Mouse (Mus musculus): ENCODE data around the gene Lmo3. TPM values are rescaled to one million over a fixed set of nuclear protein-coding genes. Genes with fewer than 3 reads are reported as not detected.

Gene Lmo3
- total and polyA plus RNA-seq, 3 experiments, result not detected

DNA sequence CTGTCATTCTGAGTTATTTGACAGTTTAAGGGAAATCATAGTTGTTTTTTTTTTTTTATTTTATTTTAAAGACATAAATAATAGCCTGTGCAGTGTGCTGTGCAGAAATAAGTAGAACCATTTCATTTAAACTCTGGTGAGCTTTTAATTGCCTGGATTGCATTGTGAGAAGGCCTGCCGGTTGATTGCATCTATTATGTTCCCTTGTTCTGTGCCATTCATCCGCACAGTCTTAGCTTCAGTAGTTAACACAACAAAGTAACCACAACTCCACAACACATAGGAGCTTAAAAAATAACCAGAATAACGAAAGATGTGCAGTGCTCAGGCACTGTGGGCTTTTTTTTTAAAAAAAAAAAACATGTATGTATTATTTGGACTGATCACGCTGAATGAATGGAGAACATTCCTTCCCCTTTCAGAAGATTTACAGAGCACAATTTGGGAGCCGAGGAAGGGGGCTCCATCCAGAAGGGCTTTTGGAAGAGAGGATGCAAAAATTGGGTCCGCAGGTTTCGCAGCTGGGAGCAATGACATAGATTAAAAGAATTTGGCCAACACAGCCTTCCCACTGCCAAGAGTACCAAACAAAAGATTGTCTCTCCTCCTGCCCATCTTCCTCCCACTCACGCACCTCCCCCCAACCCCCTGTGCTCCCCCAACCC, 161.8 kb downstream of the Lmo3 start:
- Histone ChIP-seq H3K27ac (ENCODE audit: insufficient read depth, low read depth) (no peak overlapping the region), H3K4me2 (ENCODE audit: insufficient read depth, low read depth, poor library complexity, severe bottlenecking) (no peak overlapping the region), H3K36me3 (replicated peaks in 1 of 2; ENCODE audit: control insufficient read depth in 1 of 2, insufficient read depth in 1 of 2, low read length in 1 of 2) (no peaks in the 10 kb centered on the region), H3K9me3 (replicated peaks; ENCODE audit: low read length) (peaks cover 64% of the 10 kb centered on the region), H3K4me1 (ENCODE audit: control insufficient read depth in 1 of 2, insufficient read depth in 2 of 2) (no peaks in the 10 kb centered on the region), H3K9ac (ENCODE audit: insufficient read depth, low read depth) (no peak overlapping the region), H3K79me2 (replicated peaks; ENCODE audit: control insufficient read depth, extremely low read depth, insufficient read depth, poor library complexity, severe bottlenecking) (no peaks in the 10 kb centered on the region), H3K4me3 (replicated peaks in 1 of 3; ENCODE audit: low read depth in 2 of 3, low read length in 2 of 3, poor library complexity in 1 of 3) (no peak overlapping the region), H3K27me3 (replicated peaks) (no peaks in the 10 kb centered on the region)
- in situ Hi-C loops (cut with MboI; ENCODE audit: low pct_ligation_motif_present, low pct_unique_long_range_greater_than_20kb, low sequenced_read_pairs), result no loop called here
- TF ChIP-seq MEF2A (IDR thresholded peaks at IDR 0.05; ENCODE audit: borderline replicate concordance, low read depth, low read length) (no peak), USF2 (conservative IDR thresholded peaks at IDR 0.05; ENCODE audit: low read depth, low read length) (no peak), GABPA (IDR thresholded peaks at IDR 0.05; ENCODE audit: insufficient replicate concordance, low read depth, low read length) (no peak), TCF12 (IDR thresholded peaks at IDR 0.05; ENCODE audit: low read depth, low read length) (no peak), JUN (IDR thresholded peaks at IDR 0.05; ENCODE audit: insufficient read depth, low read depth, low read length) (no peak), ETS1 (conservative IDR thresholded peaks at IDR 0.05; ENCODE audit: low read depth, low read length) (no peak), PAX5 (IDR thresholded peaks at IDR 0.05; ENCODE audit: low read length) (no peak), RCOR1 (conservative IDR thresholded peaks at IDR 0.05; ENCODE audit: low read depth, low read length) (no peak), NELFE (IDR thresholded peaks at IDR 0.05; ENCODE audit: low read depth, low read length) (no peak), POLR2AphosphoS2 (IDR thresholded peaks at IDR 0.05; ENCODE audit: low read depth, low read length) (no peak), KAT2A (IDR thresholded peaks at IDR 0.05; ENCODE audit: insufficient replicate concordance, low read length) (no peak), ZMIZ1 (IDR thresholded peaks at IDR 0.05; ENCODE audit: low read depth, low read length) (no peak), MAZ (IDR thresholded peaks at IDR 0.05; ENCODE audit: low read depth, low read length) (no peak), IRF4 (IDR thresholded peaks at IDR 0.05; ENCODE audit: low read depth, low read length) (no peak), EP300 (IDR thresholded peaks at IDR 0.05; ENCODE audit: low read length) (no peak)
- DNase-seq (ENCODE audit: extremely low read depth), result no peak
- dilution Hi-C loops (cut with MboI; ENCODE audit: extremely low pct_ligation_motif_present, extremely low pct_unique_long_range_greater_than_20kb, low sequenced_read_pairs), result no loop called here

DNA sequence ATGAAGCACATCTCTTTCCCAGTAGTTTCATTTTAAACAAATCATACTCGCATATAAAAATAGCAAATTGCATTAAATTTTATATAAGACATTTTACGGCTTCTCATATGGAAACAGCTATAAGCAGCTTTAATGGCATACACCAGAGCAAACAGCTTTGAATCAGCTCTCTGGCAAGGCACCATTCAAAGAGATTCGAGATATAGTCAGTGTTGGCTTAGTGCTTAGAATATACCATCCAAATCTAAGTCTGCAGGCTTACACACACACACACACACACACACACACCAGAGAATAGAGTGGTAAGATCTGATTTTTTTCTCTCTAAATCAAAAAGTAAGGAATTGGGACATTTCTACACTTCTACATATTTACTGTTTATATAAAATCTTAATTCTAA, 169.7 kb downstream of the Lmo3 start:
- H3K27me3 ChIP-seq (replicated peaks), result no peaks in the 10 kb centered on the region
- no peaks in the 10 kb centered on the region for H3K4me1 ChIP-seq (ENCODE audit: control insufficient read depth in 1 of 2, insufficient read depth in 2 of 2)
- no peak overlapping the region for H3K27ac ChIP-seq (ENCODE audit: insufficient read depth, low read depth)
- H3K36me3 ChIP-seq (replicated peaks in 1 of 2; ENCODE audit: control insufficient read depth in 1 of 2, insufficient read depth in 1 of 2, low read length in 1 of 2), result no peaks in the 10 kb centered on the region
- no peaks in the 10 kb centered on the region for H3K79me2 ChIP-seq (replicated peaks; ENCODE audit: control insufficient read depth, extremely low read depth, insufficient read depth, poor library complexity, severe bottlenecking)
- dilution Hi-C loops (cut with MboI; ENCODE audit: extremely low pct_ligation_motif_present, extremely low pct_unique_long_range_greater_than_20kb, low sequenced_read_pairs) (no loop called here), in situ Hi-C loops (cut with MboI; ENCODE audit: low pct_ligation_motif_present, low pct_unique_long_range_greater_than_20kb, low sequenced_read_pairs) (no loop called here)
- H3K4me3 ChIP-seq (replicated peaks in 1 of 3; ENCODE audit: low read depth in 2 of 3, low read length in 2 of 3, poor library complexity in 1 of 3), result no peak overlapping the region
- DNase-seq (ENCODE audit: extremely low read depth), result no peak
- no peak overlapping the region for H3K4me2 ChIP-seq (ENCODE audit: insufficient read depth, low read depth, poor library complexity, severe bottlenecking)
- no peak for TF ChIP-seq NRF1 (IDR thresholded peaks at IDR 0.05; ENCODE audit: low read depth, low read length)
- H3K9me3 ChIP-seq (replicated peaks; ENCODE audit: low read length), result peaks cover 27% of the 10 kb centered on the region
- no peak overlapping the region for H3K9ac ChIP-seq (ENCODE audit: insufficient read depth, low read depth)
